8 mouse cellular contexts compared by ENCODE assay signal in the genomic region with DNA sequence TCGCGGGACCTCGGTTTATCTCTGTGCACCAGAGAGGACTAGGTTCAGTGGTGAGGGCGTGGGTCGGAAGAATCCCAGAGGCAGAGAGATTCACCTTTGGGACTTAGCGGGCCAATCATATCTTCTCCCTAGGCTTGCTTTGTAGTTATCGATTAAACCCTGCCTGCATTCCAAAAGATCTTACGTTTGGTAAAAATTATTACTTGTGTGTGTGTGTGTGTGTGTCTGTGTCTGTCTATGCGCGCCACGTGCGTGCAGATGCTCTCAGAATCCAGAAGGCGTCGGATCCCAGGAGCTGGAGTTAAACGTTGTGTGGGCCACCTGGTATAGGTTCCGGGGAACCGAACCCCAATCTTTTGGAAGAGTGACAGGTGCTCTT. TPM values are rescaled to one million over a fixed set of nuclear protein-coding genes. Genes with fewer than 3 reads are reported as not detected.
DNase-seq lines count a peak whose midpoint lies in the region; ATAC-seq and TF ChIP-seq lines count a peak whose summit lies in the region.

No protein-coding gene starts in this region.

- no peak for ATAC-seq in erythroblast, adult 5-6 weeks (replicated peaks; ENCODE audit: low FRiP score, poor library complexity, severe bottlenecking)
- no peak for ATAC-seq in limb, embryonic 12.5 days (ENCODE audit: insufficient number of reproducible peaks, insufficient read depth, low FRiP score, low TSS enrichment, low read depth)
- no peak for ATAC-seq in stomach, embryonic 14.5 days (ENCODE audit: insufficient number of reproducible peaks, insufficient read depth, low FRiP score, low read depth)

- H3K4me2 ChIP-seq in limb, embryonic 12.5 days, result peak overlapping the region; percentile 58
- H3K4me2 ChIP-seq in stomach, embryonic 14.5 days (replicated peaks; ENCODE audit: low read depth, low read length), result peak overlapping the region; percentile 47

- WGBS in spleen, adult 2 months, result 15% methylated on average over 17 of the region's 17 CpGs
- 3% methylated on average over 17 of the region's 17 CpGs for WGBS in limb, embryonic 12.5 days
- 4% methylated on average over 17 of the region's 17 CpGs for WGBS in stomach, embryonic 14.5 days

- no peaks in the 10 kb centered on the region for H3K9me3 ChIP-seq in erythroblast, embryonic 14.5 days (ENCODE audit: control insufficient read depth, low read length)
- H3K9me3 ChIP-seq in limb, embryonic 12.5 days, result no peaks in the 10 kb centered on the region
- no peaks in the 10 kb centered on the region for H3K9me3 ChIP-seq in stomach, embryonic 14.5 days (ENCODE audit: control insufficient read depth, low read depth, low read length)

- DNase-seq in spleen, adult 2 months (ENCODE audit: low read depth in 1 of 2, low spot score in 2 of 2), result no peak
- DNase-seq in spleen, adult 12 weeks (ENCODE audit: low spot score), result no peak
- DNase-seq in ovary, postnatal 10 days (ENCODE audit: low spot score), result no peak
- no peak for DNase-seq in cerebellum, postnatal 25 days

- TF ChIP-seq CTCF in spleen, adult 2 months (IDR thresholded peaks at IDR 0.05; ENCODE audit: extremely low read depth, insufficient read depth, insufficient read length, insufficient replicate concordance), result no peak

- no peaks in the 10 kb centered on the region for H3K27me3 ChIP-seq in erythroblast, embryonic 14.5 days (ENCODE audit: control insufficient read depth)
- H3K27me3 ChIP-seq in spleen, adult 2 months (ENCODE audit: control insufficient read depth, insufficient read depth, low read length), result no peaks in the 10 kb centered on the region
- H3K27me3 ChIP-seq in limb, embryonic 12.5 days, result no peaks in the 10 kb centered on the region
- H3K27me3 ChIP-seq in stomach, embryonic 14.5 days (ENCODE audit: control insufficient read depth, insufficient read depth, low read length), result no peaks in the 10 kb centered on the region

- peak overlapping the region; percentile 55; the same call in 1 of the 2 replicates for H3K27ac ChIP-seq in spleen, adult 2 months (ENCODE audit: insufficient read depth, low read length)
- H3K27ac ChIP-seq in limb, embryonic 12.5 days, result peak overlapping the region; percentile 20; the same call in 1 of the 2 replicates
- no peak overlapping the region for H3K27ac ChIP-seq in stomach, embryonic 14.5 days (ENCODE audit: low read length)

- peaks cover 31% of the 10 kb centered on the region for H3K4me1 ChIP-seq in erythroblast, embryonic 14.5 days (ENCODE audit: control insufficient read depth)
- peaks cover 6% of the 10 kb centered on the region; the same call in 1 of the 2 replicates for H3K4me1 ChIP-seq in spleen, adult 2 months (ENCODE audit: control insufficient read depth, insufficient read depth, insufficient read length)
- peaks cover 21% of the 10 kb centered on the region for H3K4me1 ChIP-seq in limb, embryonic 12.5 days (replicated peaks)
- peaks cover 7% of the 10 kb centered on the region; the same call in 1 of the 2 replicates for H3K4me1 ChIP-seq in stomach, embryonic 14.5 days (ENCODE audit: control insufficient read depth, insufficient read depth, low read length)

- TF ChIP-seq POLR2A in spleen, adult 2 months (IDR thresholded peaks at IDR 0.05; ENCODE audit: low read depth, low read length), result no peak

- peaks cover 11% of the 10 kb centered on the region for H3K36me3 ChIP-seq in erythroblast, embryonic 14.5 days (ENCODE audit: control insufficient read depth)
- H3K36me3 ChIP-seq in spleen, adult 2 months (ENCODE audit: control insufficient read depth, insufficient read depth, low read length), result no peaks in the 10 kb centered on the region
- no peaks in the 10 kb centered on the region for H3K36me3 ChIP-seq in limb, embryonic 12.5 days
- H3K36me3 ChIP-seq in stomach, embryonic 14.5 days (ENCODE audit: control insufficient read depth, insufficient read depth, low read length), result no peaks in the 10 kb centered on the region

- peak overlapping the region; percentile 67 for H3K9ac ChIP-seq in limb, embryonic 12.5 days (replicated peaks)
- peak overlapping the region; percentile 72 for H3K9ac ChIP-seq in stomach, embryonic 14.5 days (replicated peaks; ENCODE audit: low read depth, low read length)

- peak overlapping the region; percentile 73 for H3K4me3 ChIP-seq in erythroblast, embryonic 14.5 days (replicated peaks)
- peak overlapping the region; percentile 86 for H3K4me3 ChIP-seq in spleen, adult 2 months (ENCODE audit: extremely low read depth, insufficient read depth, insufficient read length)
- peak overlapping the region; percentile 64 for H3K4me3 ChIP-seq in limb, embryonic 12.5 days (replicated peaks)
- H3K4me3 ChIP-seq in stomach, embryonic 14.5 days (ENCODE audit: low read depth, low read length), result peak overlapping the region; percentile 73

RNA-seq across cellular contexts. Expression of gene Nudt2, which starts 0.3 kb away (rescaled TPM):
- 0.55 and 1.5 TPM in 2 replicates for polyA plus RNA-seq in erythroblast, embryonic 14.5 days (2012)
- 15.4 TPM in 1 of 2 replicates, not detected in the other for total RNA-seq in erythroblast, adult 5-6 weeks (2015; ENCODE audit: low replicate concordance)
- 6.6 and 9.9 TPM in 2 replicates for total RNA-seq in erythroblast, adult 5-6 weeks (2017; ENCODE audit: low replicate concordance)
- 4.1 and 4.3 TPM in 2 replicates for polyA plus RNA-seq in spleen, adult 2 months (2012; rRNA removed)
- polyA plus RNA-seq in limb, embryonic 12.5 days (2016; fragmentation: Nextera tagmentation; extraction: Ambion mirVana), result 49.9 and 50.1 TPM in 2 replicates
- polyA plus RNA-seq in stomach, embryonic 14.5 days (2014; fragmentation: Nextera tagmentation; extraction: Ambion mirVana), result 47.7 and 50.6 TPM in 2 replicates

RNA-seq across cellular contexts. Expression of gene Kif24, which starts 0.6 kb away (rescaled TPM):
- 0.38 and 1.3 TPM in 2 replicates for polyA plus RNA-seq in erythroblast, embryonic 14.5 days (2012)
- 3.5 and 14.2 TPM in 2 replicates for total RNA-seq in erythroblast, adult 5-6 weeks (2015; ENCODE audit: low replicate concordance)
- 26.0 and 32.5 TPM in 2 replicates for total RNA-seq in erythroblast, adult 5-6 weeks (2017; ENCODE audit: low replicate concordance)
- 1.6 and 1.8 TPM in 2 replicates for polyA plus RNA-seq in spleen, adult 2 months (2012; rRNA removed)
- polyA plus RNA-seq in limb, embryonic 12.5 days (2016; fragmentation: Nextera tagmentation; extraction: Ambion mirVana), result 11.6 and 11.7 TPM in 2 replicates
- polyA plus RNA-seq in stomach, embryonic 14.5 days (2014; fragmentation: Nextera tagmentation; extraction: Ambion mirVana), result 7.4 and 8.0 TPM in 2 replicates

RNA-seq across cellular contexts. Expression of gene AI464131, which starts 37.6 kb away (rescaled TPM):
- not detected in 2 replicates for polyA plus RNA-seq in erythroblast, embryonic 14.5 days (2012)
- total RNA-seq in erythroblast, adult 5-6 weeks (2015; ENCODE audit: low replicate concordance), result not detected in 2 replicates
- not detected in 2 replicates for total RNA-seq in erythroblast, adult 5-6 weeks (2017; ENCODE audit: low replicate concordance)
- polyA plus RNA-seq in spleen, adult 2 months (2012; rRNA removed), result 2.2 and 2.3 TPM in 2 replicates
- 2.3 and 3.1 TPM in 2 replicates for polyA plus RNA-seq in limb, embryonic 12.5 days (2016; fragmentation: Nextera tagmentation; extraction: Ambion mirVana)
- polyA plus RNA-seq in stomach, embryonic 14.5 days (2014; fragmentation: Nextera tagmentation; extraction: Ambion mirVana), result 4.6 and 4.8 TPM in 2 replicates

RNA-seq across cellular contexts. Expression of gene 1110017D15Rik, which starts 51.9 kb away (rescaled TPM):
- polyA plus RNA-seq in erythroblast, embryonic 14.5 days (2012), result 0.11 TPM in 1 of 2 replicates, not detected in the other
- total RNA-seq in erythroblast, adult 5-6 weeks (2015; ENCODE audit: low replicate concordance), result not detected in 2 replicates
- not detected in 2 replicates for total RNA-seq in erythroblast, adult 5-6 weeks (2017; ENCODE audit: low replicate concordance)
- 0.15 and 0.16 TPM in 2 replicates for polyA plus RNA-seq in spleen, adult 2 months (2012; rRNA removed)
- polyA plus RNA-seq in limb, embryonic 12.5 days (2016; fragmentation: Nextera tagmentation; extraction: Ambion mirVana), result 1.5 TPM in 2 replicates
- 0.98 and 1.8 TPM in 2 replicates for polyA plus RNA-seq in stomach, embryonic 14.5 days (2014; fragmentation: Nextera tagmentation; extraction: Ambion mirVana)
